Mouse (Mus musculus) MEL (cell line): ENCODE results near the gene Sept9. TPM values are rescaled to one million over a fixed set of nuclear protein-coding genes. Genes with fewer than 3 reads are reported as not detected.

ENCODE experiments used
- DNase-seq: peaks from one replicate; pipeline ENCODE4 v3.0.0; 2011; ENCODE audit warnings: low read depth, low spot score
- H3K27ac ChIP-seq: 2 replicates; pipeline ENCODE4 v1.5.1; 2012; ENCODE audit warnings: low read depth, mild to moderate bottlenecking, control low read depth, low read length, moderate library complexity; ENCODE audit not compliant: control insufficient read depth
- H3K27me3 ChIP-seq, 2 experiments: fragments of 150-350 bp in 1 of 2; sonication (generic) in 1 of 2; 2 replicates each; pipeline ENCODE4 v1.6.1; 2012; ENCODE audit warnings: low read length in 2 of 2, mild to moderate bottlenecking in 2 of 2, improper control_type of control experiment in 1 of 2, moderate library complexity in 1 of 2; ENCODE audit not compliant: insufficient read depth in 2 of 2, control insufficient read depth in 1 of 2
- H3K36me3 ChIP-seq, 2 experiments: 2 replicates each; pipeline ENCODE4 v1.6.1; 2012 to 2014; ENCODE audit warnings: low read length in 2 of 2, improper control_type of control experiment in 1 of 2, inconsistent platforms in 1 of 2, mild to moderate bottlenecking in 1 of 2; ENCODE audit not compliant: insufficient read depth in 2 of 2, control insufficient read depth in 1 of 2
- H3K4me1 ChIP-seq, 2 experiments: fragments of 150-350 bp in 1 of 2; sonication (generic) in 1 of 2; 2 replicates each; pipeline ENCODE4 v1.6.1; 2012; ENCODE audit warnings: low read length in 2 of 2, improper control_type of control experiment in 1 of 2, mild to moderate bottlenecking in 1 of 2; ENCODE audit not compliant: insufficient read depth in 2 of 2, control insufficient read depth in 1 of 2
- H3K4me3 ChIP-seq, 2 experiments: fragments of 150-350 bp in 1 of 2; sonication (generic) in 1 of 2; 2 replicates each; pipeline ENCODE4 v1.5.1; 2012; ENCODE audit warnings: low read depth in 2 of 2, low read length in 2 of 2, mild to moderate bottlenecking in 2 of 2, moderate library complexity in 2 of 2, control low read depth in 1 of 2, improper control_type of control experiment in 1 of 2; ENCODE audit not compliant: control insufficient read depth in 1 of 2, insufficient read depth in 1 of 2
- H3K79me2 ChIP-seq: 2 replicates; pipeline ENCODE4 v1.6.1; 2012; ENCODE audit warnings: mild to moderate bottlenecking, low read length, moderate library complexity; ENCODE audit not compliant: control insufficient read depth, poor library complexity, insufficient read depth
- H3K9ac ChIP-seq: 2 replicates; pipeline ENCODE4 v1.6.1; 2012; ENCODE audit warnings: low read depth, mild to moderate bottlenecking, control low read depth, low read length, moderate library complexity; ENCODE audit not compliant: control insufficient read depth, poor library complexity, severe bottlenecking
- H3K9me3 ChIP-seq: fragments of 150-350 bp; sonication (generic); replicated peaks from 2 replicates; pipeline ENCODE4 v1.6.1; 2012; ENCODE audit warnings: mild to moderate bottlenecking, low read length, improper control_type of control experiment, moderate library complexity; ENCODE audit not compliant: insufficient read depth
- CHD1 ChIP-seq: IDR thresholded peaks from 2 replicates; pipeline ENCODE4 v1.6.1; 2012; ENCODE audit warnings: low read depth, mild to moderate bottlenecking, inconsistent platforms, low read length, improper control_type of control experiment
- CTCF ChIP-seq, 3 experiments: IDR thresholded peaks in 2 of 3; conservative IDR thresholded peaks in 1 of 3; 2 replicates each; pipeline ENCODE4 v1.5.1; 2011 to 2012; ENCODE audit warnings: low read length in 3 of 3, low read depth in 2 of 3, mild to moderate bottlenecking in 2 of 3, improper control_type of control experiment in 1 of 3, inconsistent platforms in 1 of 3, mixed read lengths in 1 of 3, moderate library complexity in 1 of 3; ENCODE audit not compliant: control insufficient read depth in 1 of 3, insufficient read depth in 1 of 3, poor library complexity in 1 of 3, severe bottlenecking in 1 of 3
- ELF1 ChIP-seq: IDR thresholded peaks from 2 replicates; pipeline ENCODE4 v1.6.1; 2014; ENCODE audit warnings: low read depth, mild to moderate bottlenecking, inconsistent platforms, low read length, improper control_type of control experiment, moderate library complexity
- GATA1 ChIP-seq: IDR thresholded peaks from 2 replicates; pipeline ENCODE4 v1.6.1; 2011; ENCODE audit warnings: low read depth, low read length, improper control_type of control experiment
- KAT2A ChIP-seq: conservative IDR thresholded peaks from 2 replicates; pipeline ENCODE4 v1.6.1; 2012; ENCODE audit warnings: low read depth, low read length, improper control_type of control experiment, inconsistent platforms
- MAFK ChIP-seq: IDR thresholded peaks from 2 replicates; pipeline ENCODE4 v1.6.1; 2011; ENCODE audit warnings: low read depth, mild to moderate bottlenecking, low read length, improper control_type of control experiment, borderline replicate concordance
- MAX ChIP-seq: IDR thresholded peaks from 2 replicates; pipeline ENCODE4 v1.6.1; 2011; ENCODE audit warnings: low read length, improper control_type of control experiment
- MAZ ChIP-seq: IDR thresholded peaks from 2 replicates; pipeline ENCODE4 v1.6.1; 2012; ENCODE audit warnings: low read depth, mild to moderate bottlenecking, inconsistent platforms, low read length, improper control_type of control experiment
- MEF2A ChIP-seq: IDR thresholded peaks from 2 replicates; pipeline ENCODE4 v1.6.1; 2014; ENCODE audit warnings: low read depth, mild to moderate bottlenecking, inconsistent platforms, low read length, improper control_type of control experiment; ENCODE audit not compliant: poor library complexity, insufficient replicate concordance, severe bottlenecking; ENCODE audit errors: extremely low read depth
- MXI1 ChIP-seq: IDR thresholded peaks from 2 replicates; pipeline ENCODE4 v1.6.1; 2011; ENCODE audit warnings: mild to moderate bottlenecking, low read depth, low read length, improper control_type of control experiment
- NELFE ChIP-seq: IDR thresholded peaks from 2 replicates; pipeline ENCODE4 v1.6.1; 2011; ENCODE audit warnings: low read depth, low read length, improper control_type of control experiment
- POLR2A ChIP-seq, 2 experiments: IDR thresholded peaks; 2 replicates each; pipeline ENCODE4 v1.6.1; 2011 to 2012; ENCODE audit warnings: low read length in 2 of 2, mild to moderate bottlenecking in 2 of 2, control low read depth in 1 of 2, improper control_type of control experiment in 1 of 2, low read depth in 1 of 2, moderate library complexity in 1 of 2; ENCODE audit not compliant: control insufficient read depth in 1 of 2, insufficient read depth in 1 of 2, poor library complexity in 1 of 2
- POLR2AphosphoS2 ChIP-seq: IDR thresholded peaks from 2 replicates; pipeline ENCODE4 v1.6.1; 2011; ENCODE audit warnings: low read length, improper control_type of control experiment
- RAD21 ChIP-seq: IDR thresholded peaks from 2 replicates; pipeline ENCODE4 v1.6.1; 2011; ENCODE audit warnings: mild to moderate bottlenecking, low read depth, low read length, improper control_type of control experiment
- TAL1 ChIP-seq: IDR thresholded peaks from 2 replicates; pipeline ENCODE4 v1.6.1; 2012; ENCODE audit warnings: mild to moderate bottlenecking, inconsistent platforms, low read length, moderate library complexity, mixed read lengths
- TCF12 ChIP-seq: IDR thresholded peaks from 2 replicates; pipeline ENCODE4 v1.6.1; 2014; ENCODE audit warnings: low read depth, mild to moderate bottlenecking, inconsistent platforms, low read length, improper control_type of control experiment, moderate library complexity
- UBTF ChIP-seq: IDR thresholded peaks from 2 replicates; pipeline ENCODE4 v1.6.1; 2012; ENCODE audit warnings: low read depth, mild to moderate bottlenecking, inconsistent platforms, low read length, improper control_type of control experiment, moderate library complexity, borderline replicate concordance; ENCODE audit not compliant: insufficient read depth
- ZKSCAN1 ChIP-seq: IDR thresholded peaks from 2 replicates; pipeline ENCODE4 v1.6.1; 2012; ENCODE audit warnings: low read depth, mild to moderate bottlenecking, inconsistent platforms, low read length, improper control_type of control experiment, moderate library complexity
- polyA plus RNA-seq, 2 experiments: library from polyadenylated mRNA; stranded (reverse) in 1 of 2; unstranded in 1 of 2; fragments of >175 nt in 1 of 2; fragments of >200 nt in 1 of 2; gene quantifications; 2 replicates each; pipeline versions ENCODE4 v1.2.1 to v1.2.4; 2012; ENCODE audit warnings: low replicate concordance in 2 of 2, low read depth in 1 of 2; ENCODE audit not compliant: insufficient read length in 2 of 2, insufficient read depth in 1 of 2, missing spikeins in 1 of 2
- total RNA-seq: library from RNA; depleted of rRNA; stranded (reverse); fragments of 300-350 nt; gene quantifications from 2 replicates; pipeline ENCODE4 v1.2.3, GENCODE M21; 2012

Sept9 gene
- total and polyA plus RNA-seq, 3 experiments, result 49.7 to 196 (median 163) TPM

GRCm38 (mm10) chr11:117228139-117228538, 28.7 kb downstream of the Sept9 start:
- no peaks in the 10 kb centered on the region for H3K36me3 ChIP-seq
- no peak for TF ChIP-seq MAFK
- TF ChIP-seq MEF2A, result no peak
- TF ChIP-seq KAT2A, result no peak
- no peak for TF ChIP-seq MAX
- TF ChIP-seq MAZ, result no peak
- TF ChIP-seq ZKSCAN1, result no peak
- TF ChIP-seq, all 39 proteins: peak for 0
- H3K4me3 ChIP-seq, result no peak overlapping the region
- H3K9me3 ChIP-seq, result no peaks in the 10 kb centered on the region
- no peaks in the 10 kb centered on the region for H3K4me1 ChIP-seq
- no peak overlapping the region for H3K27ac ChIP-seq
- H3K9ac ChIP-seq, result no peak overlapping the region
- peaks cover 0 to 1% of the 10 kb centered on the region in 2 experiments; a peak in 1 of 4 replicates for H3K27me3 ChIP-seq
- DNase-seq, result no peak
- H3K79me2 ChIP-seq, result no peaks in the 10 kb centered on the region

- TF ChIP-seq MXI1 (no peak), CTCF (IDR thresholded peaks at IDR 0.05 in 2 of 3, conservative IDR thresholded peaks at IDR 0.05 in 1 of 3; ENCODE audit: control insufficient read depth in 1 of 3, insufficient read depth in 1 of 3, low read depth in 2 of 3, low read length in 3 of 3, poor library complexity in 1 of 3, severe bottlenecking in 1 of 3) (no peak), TAL1 (no peak), POLR2AphosphoS2 (no peak), MAX (no peak), MEF2A (no peak), CHD1 (no peak), POLR2A (IDR thresholded peaks at IDR 0.05; ENCODE audit: control insufficient read depth in 1 of 2, insufficient read depth in 1 of 2, low read depth in 1 of 2, low read length in 2 of 2, poor library complexity in 1 of 2) (no peak), TCF12 (no peak), ELF1 (no peak), RAD21 (no peak), NELFE (no peak), GATA1 (no peak), UBTF (no peak)
- no peak for DNase-seq
- no peak overlapping the region for H3K27ac ChIP-seq
- no peak overlapping the region for H3K4me3 ChIP-seq
- H3K9ac ChIP-seq, result no peak overlapping the region
- H3K4me1 ChIP-seq, result peaks cover 0 to 8% of the 10 kb centered on the region in 2 experiments; a peak in 2 of 4 replicates
- no peaks in the 10 kb centered on the region for H3K79me2 ChIP-seq
- no peaks in the 10 kb centered on the region for H3K9me3 ChIP-seq
- peaks cover 0 to 4% of the 10 kb centered on the region in 2 experiments; a peak in 1 of 4 replicates for H3K36me3 ChIP-seq
- peaks cover 0 to 3% of the 10 kb centered on the region in 2 experiments; a peak in 2 of 4 replicates for H3K27me3 ChIP-seq
These were observed 32.1 kb downstream of the Sept9 start for GRCm38 (mm10) chr11:117231551-117231950.
